Mouse (Mus musculus): ENCODE measurements around the gene Vps13d. TPM values are rescaled to one million over a fixed set of nuclear protein-coding genes. Genes with fewer than 3 reads are reported as not detected.

The Vps13d gene
- polyA plus RNA-seq, 1 experiment from 2014 or later, result 10.3 TPM

- peak; percentile 81 for DNase-seq (ENCODE audit: low spot score)
- Histone ChIP-seq H3K27ac (ENCODE audit: low read length) (peak overlapping the region; percentile 49), H3K27me3 (replicated peaks; ENCODE audit: insufficient read depth, low read length) (no peaks in the 10 kb centered on the region), H3K9me3 (ENCODE audit: low read length) (no peaks in the 10 kb centered on the region), H3K4me3 (ENCODE audit: low read depth, low read length) (no peak overlapping the region), H3K36me3 (ENCODE audit: insufficient read depth, low read length) (no peaks in the 10 kb centered on the region), H3K9ac (replicated peaks; ENCODE audit: low read depth) (no peak overlapping the region), H3K4me1 (ENCODE audit: insufficient read depth, low read depth, low read length) (peaks cover 20% of the 10 kb centered on the region), H3K4me2 (replicated peaks; ENCODE audit: low read depth, low read length) (no peak overlapping the region)
- peak; percentile 78 for ATAC-seq
- WGBS, result 31% methylated on average over 9 of the region's 9 CpGs
- TF ChIP-seq EP300 (IDR thresholded peaks at IDR 0.05) (0 out of 2 replicates have a peak, but pooled peaks have one; percentile 45), CTCF (IDR thresholded peaks at IDR 0.05) (no peak)
Measured at GRCm38 (mm10) chr4:144993047-144993917, 201.5 kb downstream of the Vps13d start.

- 54% methylated on average over 3 of the region's 3 CpGs for WGBS
- H3K4me1 ChIP-seq (ENCODE audit: insufficient read depth, low read depth, low read length), result peaks cover 13% of the 10 kb centered on the region; the same call in 1 of the 2 replicates
- no peak overlapping the region for H3K4me2 ChIP-seq (replicated peaks; ENCODE audit: low read depth, low read length)
- ATAC-seq (no peak), DNase-seq (ENCODE audit: low spot score) (no peak)
- H3K27me3 ChIP-seq (replicated peaks; ENCODE audit: insufficient read depth, low read length), result no peaks in the 10 kb centered on the region
- H3K27ac ChIP-seq (ENCODE audit: low read length), result no peak overlapping the region
- TF ChIP-seq CTCF (IDR thresholded peaks at IDR 0.05), result no peak
- no peak for TF ChIP-seq EP300 (IDR thresholded peaks at IDR 0.05)
- H3K9me3 ChIP-seq (ENCODE audit: low read length), result no peaks in the 10 kb centered on the region
- H3K4me3 ChIP-seq (ENCODE audit: low read depth, low read length), result no peak overlapping the region
- H3K9ac ChIP-seq (replicated peaks; ENCODE audit: low read depth), result no peak overlapping the region
- no peaks in the 10 kb centered on the region for H3K36me3 ChIP-seq (ENCODE audit: insufficient read depth, low read length)
Measured at GRCm38 (mm10) chr4:144992413-144992812, 202.4 kb downstream of the Vps13d start.

- Histone ChIP-seq H3K27me3 (replicated peaks; ENCODE audit: insufficient read depth, low read length) (no peaks in the 10 kb centered on the region), H3K27ac (ENCODE audit: low read length) (no peak overlapping the region), H3K36me3 (ENCODE audit: insufficient read depth, low read length) (no peaks in the 10 kb centered on the region), H3K4me2 (replicated peaks; ENCODE audit: low read depth, low read length) (no peak overlapping the region), H3K4me1 (ENCODE audit: insufficient read depth, low read depth, low read length) (peaks cover 9% of the 10 kb centered on the region; the same call in 1 of the 2 replicates), H3K9ac (replicated peaks; ENCODE audit: low read depth) (no peak overlapping the region), H3K4me3 (ENCODE audit: low read depth, low read length) (no peak overlapping the region), H3K9me3 (ENCODE audit: low read length) (no peaks in the 10 kb centered on the region)
- 0 out of 2 replicates have a peak, but pooled peaks have one; percentile 18 for TF ChIP-seq EP300 (IDR thresholded peaks at IDR 0.05)
- no peak for TF ChIP-seq CTCF (IDR thresholded peaks at IDR 0.05)
- WGBS, result 74% methylated on average over 5 of the region's 5 CpGs
- DNase-seq (ENCODE audit: low spot score) (no peak), ATAC-seq (no peak)
Measured at GRCm38 (mm10) chr4:144988443-144989206, 206.2 kb downstream of the Vps13d start.

- H3K27me3 ChIP-seq (replicated peaks; ENCODE audit: insufficient read depth, low read length), result no peaks in the 10 kb centered on the region
- whole genome bisulfite sequencing, result 83% methylated on average over 7 of the region's 7 CpGs
- H3K36me3 ChIP-seq (ENCODE audit: insufficient read depth, low read length), result no peaks in the 10 kb centered on the region
Measured at GRCm38 (mm10) chr4:144986016-144986805, 208.6 kb downstream of the Vps13d start.

GRCm38 (mm10) chr4:144983821-144984371 lies 210.9 kb downstream of the Vps13d start:
- Histone ChIP-seq H3K36me3 (ENCODE audit: insufficient read depth, low read length) (no peaks in the 10 kb centered on the region), H3K27me3 (replicated peaks; ENCODE audit: insufficient read depth, low read length) (no peaks in the 10 kb centered on the region), H3K9ac (replicated peaks; ENCODE audit: low read depth) (no peak overlapping the region), H3K27ac (ENCODE audit: low read length) (peak overlapping the region; percentile 65), H3K9me3 (ENCODE audit: low read length) (no peaks in the 10 kb centered on the region), H3K4me3 (ENCODE audit: low read depth, low read length) (no peak overlapping the region), H3K4me2 (replicated peaks; ENCODE audit: low read depth, low read length) (no peak overlapping the region), H3K4me1 (ENCODE audit: insufficient read depth, low read depth, low read length) (peaks cover 4% of the 10 kb centered on the region; the same call in 1 of the 2 replicates)
- 41% methylated on average over 8 of the region's 8 CpGs for WGBS
- TF ChIP-seq EP300 (IDR thresholded peaks at IDR 0.05) (peak; percentile 91), CTCF (IDR thresholded peaks at IDR 0.05) (no peak)
- DNase-seq (ENCODE audit: low spot score) (peak; percentile 63), ATAC-seq (peak; percentile 84)

More at GRCm38 (mm10) chr4:144986016-144986805, 208.6 kb downstream of the Vps13d start:
- no peak overlapping the region for H3K9ac ChIP-seq (replicated peaks; ENCODE audit: low read depth)
- DNase-seq (ENCODE audit: low spot score), result no peak
- H3K4me2 ChIP-seq (replicated peaks; ENCODE audit: low read depth, low read length), result no peak overlapping the region
- H3K4me3 ChIP-seq (ENCODE audit: low read depth, low read length), result no peak overlapping the region
- ATAC-seq, result no peak
- TF ChIP-seq EP300 (IDR thresholded peaks at IDR 0.05), result no peak
- TF ChIP-seq CTCF (IDR thresholded peaks at IDR 0.05), result no peak
- H3K4me1 ChIP-seq (ENCODE audit: insufficient read depth, low read depth, low read length), result peaks cover 7% of the 10 kb centered on the region; the same call in 1 of the 2 replicates
- no peaks in the 10 kb centered on the region for H3K9me3 ChIP-seq (ENCODE audit: low read length)
- H3K27ac ChIP-seq (ENCODE audit: low read length), result no peak overlapping the region
